Mouse (Mus musculus) heart, postnatal 0 days (tissue): Measurements from ENCODE around the gene Tmcc1.

Experiments used
- CTCF ChIP-seq: IDR thresholded peaks from 2 replicates; pipeline ENCODE4 v1.5.1; 2016; ENCODE audit warnings: antibody characterized with exemption, control low read depth, low read depth
- EP300 ChIP-seq: IDR thresholded peaks from 2 replicates; pipeline ENCODE4 v1.6.1; 2016; ENCODE audit warnings: antibody characterized with exemption, low read depth

DNA sequence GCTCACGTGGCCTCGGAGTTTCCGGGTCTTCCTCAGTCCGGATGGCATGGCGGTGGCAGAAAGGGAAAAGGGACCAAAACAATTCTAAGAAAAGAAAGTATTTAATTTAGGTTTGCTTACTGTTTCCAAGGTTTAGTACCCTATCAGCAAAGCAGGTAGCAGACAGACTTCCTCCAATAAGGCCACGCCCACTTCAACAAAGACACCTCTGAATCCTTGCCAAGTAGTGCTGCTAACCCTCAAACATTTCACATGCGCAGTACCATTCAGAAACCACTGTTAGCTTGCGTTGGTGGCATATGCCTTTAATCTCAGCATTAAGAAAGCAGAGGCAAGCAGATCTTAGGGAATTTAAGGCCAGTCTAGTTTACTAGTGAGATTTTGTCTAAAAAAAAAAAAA is 2.5 kb upstream of the Tmcc1 start:
- no peak for TF ChIP-seq CTCF
- no peak for TF ChIP-seq EP300
